Comparison of ENCODE assay signal across 21 mouse cellular contexts in the genomic region with DNA sequence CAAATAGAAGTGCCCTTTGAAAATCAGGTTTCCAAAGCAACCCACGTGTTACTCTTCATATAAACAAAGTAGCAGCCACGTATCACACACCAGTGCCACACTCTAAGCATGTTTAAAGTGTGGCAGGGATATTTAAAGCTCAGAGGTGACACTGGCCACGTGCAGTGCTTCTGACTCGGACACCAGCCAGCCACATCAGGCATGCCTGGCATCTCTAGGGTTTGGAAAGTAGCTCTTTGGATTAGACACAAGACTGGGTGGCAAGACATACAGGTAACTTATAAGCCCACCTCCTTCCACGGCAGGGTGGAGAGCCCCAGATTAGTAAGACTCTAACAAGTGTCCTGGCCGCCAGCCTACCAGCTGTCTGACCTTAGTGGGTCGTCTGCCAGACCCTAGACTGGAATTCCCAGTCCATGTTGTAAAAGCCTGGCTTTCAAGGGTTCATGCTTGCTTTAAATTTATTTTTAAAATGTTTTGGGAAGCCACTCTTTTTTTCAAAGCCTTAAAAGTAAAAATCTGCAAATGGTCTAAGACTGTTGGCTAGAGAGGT. TPM values are rescaled to one million over a fixed set of nuclear protein-coding genes. Genes with fewer than 3 reads are reported as not detected.
DNase-seq lines count a peak whose midpoint lies in the region; ATAC-seq and TF ChIP-seq lines count a peak whose summit lies in the region.
"Had no signal": no experiment of that assay in that cellular context is flagged by ENCODE, and none has a peak within 500 bp of the region (broad histone marks: within the 10 kb centered on the region; RNA-seq: fewer than 3 reads in every experiment).

No protein-coding gene starts in this region.

- no peaks in the 10 kb centered on the region for H3K27me3 ChIP-seq in liver, postnatal 0 days (ENCODE audit: insufficient read depth, low read length)
- no peaks in the 10 kb centered on the region for H3K27me3 ChIP-seq in liver, embryonic 11.5 days (replicated peaks; ENCODE audit: control insufficient read depth, insufficient read depth, low read length)
- H3K27me3 ChIP-seq in heart, adult 2 months (ENCODE audit: control insufficient read depth, insufficient read depth, low read length): no peaks in the 10 kb centered on the region
- H3K27me3 ChIP-seq in heart, postnatal 0 days (ENCODE audit: control insufficient read depth, insufficient read depth, low read length): no peaks in the 10 kb centered on the region
- H3K27me3 ChIP-seq: hindbrain, embryonic 13.5 days; limb, embryonic 12.5 days; lung, embryonic 15.5 days had no signal

- no peak for TF ChIP-seq CTCF in liver, postnatal 0 days (IDR thresholded peaks at IDR 0.05; ENCODE audit: low read depth)
- TF ChIP-seq CTCF in heart, adult 2 months (IDR thresholded peaks at IDR 0.05): no peak
- TF ChIP-seq CTCF in heart, postnatal 0 days (IDR thresholded peaks at IDR 0.05; ENCODE audit: low read depth): no peak

- 59% methylated on average over 7 of the region's 7 CpGs for WGBS in liver, postnatal 0 days (ENCODE audit: insufficient replicate concordance)
- WGBS in liver, embryonic 11.5 days: 61% methylated on average over 7 of the region's 7 CpGs
- WGBS in heart, adult 2 months: 49% methylated on average over 7 of the region's 7 CpGs
- 23% methylated on average over 7 of the region's 7 CpGs for WGBS in heart, postnatal 0 days

- H3K4me1 ChIP-seq in liver, postnatal 0 days (ENCODE audit: insufficient read depth): 0 out of 2 replicates have a peak, but pooled peaks cover 2% of the 10 kb centered on the region
- H3K4me1 ChIP-seq in liver, embryonic 11.5 days (replicated peaks; ENCODE audit: control insufficient read depth, insufficient read depth, low read length): no peaks in the 10 kb centered on the region; the same call in 1 of the 2 replicates
- H3K4me1 ChIP-seq in heart, adult 2 months (ENCODE audit: control insufficient read depth, insufficient read depth, low read length): peaks cover 11% of the 10 kb centered on the region
- peaks cover 32% of the 10 kb centered on the region for H3K4me1 ChIP-seq in heart, postnatal 0 days (ENCODE audit: control insufficient read depth, insufficient read depth)

- DNase-seq in liver, postnatal 0 days: no peak
- no peak for DNase-seq in liver, embryonic 11.5 days (ENCODE audit: low spot score)
- peak in 1 of 2 experiments; percentile 59 for DNase-seq in heart, adult 2 months
- peak; percentile 82 for DNase-seq in heart, postnatal 0 days (ENCODE audit: low spot score)
- peak; percentile 35 to 66 for DNase-seq in lung, postnatal 4 days
- DNase-seq in gastrocnemius, postnatal 36 days: no peak
- no peak for DNase-seq in retina, embryonic 14.5 days (ENCODE audit: low spot score)
- DNase-seq in right cerebral cortex, postnatal 4 days: no peak
- DNase-seq: adrenal gland, adult 2 months; cerebellum, adult 18-20 months; kidney, adult 11 months; kidney, postnatal 4 days; layer of hippocampus, postnatal 36 days had no signal

- peak overlapping the region; percentile 25; the same call in 1 of the 2 replicates for H3K27ac ChIP-seq in liver, postnatal 0 days (ENCODE audit: low read depth)
- H3K27ac ChIP-seq in liver, embryonic 11.5 days (ENCODE audit: low read depth, low read length): no peak overlapping the region
- peak overlapping the region; percentile 63 for H3K27ac ChIP-seq in heart, adult 2 months
- peak overlapping the region; percentile 80 for H3K27ac ChIP-seq in heart, postnatal 0 days (ENCODE audit: low read depth)
- H3K27ac ChIP-seq: hindbrain, embryonic 13.5 days; limb, embryonic 12.5 days; lung, embryonic 15.5 days; midbrain, embryonic 10.5 days had no signal

- H3K9ac ChIP-seq in liver, postnatal 0 days (replicated peaks): no peak overlapping the region
- H3K9ac ChIP-seq in liver, embryonic 11.5 days (ENCODE audit: low read depth, low read length): no peak overlapping the region
- H3K9ac ChIP-seq in heart, adult 2 months (ENCODE audit: low read depth, low read length): no peak overlapping the region
- H3K9ac ChIP-seq in heart, postnatal 0 days (replicated peaks; ENCODE audit: low read depth, low read length): 0 out of 2 replicates have a peak overlapping the region, but pooled peaks have one; percentile 1
- H3K9ac ChIP-seq: hindbrain, embryonic 13.5 days; limb, embryonic 12.5 days; lung, embryonic 15.5 days had no signal

- H3K36me3 ChIP-seq in liver, postnatal 0 days (replicated peaks; ENCODE audit: insufficient read depth, low read length): no peaks in the 10 kb centered on the region
- H3K36me3 ChIP-seq in liver, embryonic 11.5 days (ENCODE audit: control insufficient read depth, insufficient read depth, low read length): no peaks in the 10 kb centered on the region
- no peaks in the 10 kb centered on the region for H3K36me3 ChIP-seq in heart, adult 2 months (ENCODE audit: control insufficient read depth, insufficient read depth, low read length)
- no peaks in the 10 kb centered on the region for H3K36me3 ChIP-seq in heart, postnatal 0 days (replicated peaks; ENCODE audit: control insufficient read depth, insufficient read depth, low read length)
- H3K36me3 ChIP-seq: hindbrain, embryonic 13.5 days; limb, embryonic 12.5 days; lung, embryonic 15.5 days; midbrain, embryonic 10.5 days had no signal

- no peaks in the 10 kb centered on the region for H3K79me2 ChIP-seq in heart, adult 2 months (replicated peaks; ENCODE audit: control insufficient read depth, insufficient read depth, low read length)

- TF ChIP-seq POLR2A in heart, adult 2 months (IDR thresholded peaks at IDR 0.05; ENCODE audit: insufficient read depth, low read depth, low read length): 0 out of 2 replicates have a peak, but pooled peaks have one; percentile 20

- no peak for TF ChIP-seq EP300 in liver, postnatal 0 days (IDR thresholded peaks at IDR 0.05; ENCODE audit: low read depth)
- peak; percentile 82; the same call in 1 of the 2 replicates for TF ChIP-seq EP300 in heart, adult 2 months (IDR thresholded peaks at IDR 0.05; ENCODE audit: insufficient read depth, low read depth, low read length)
- TF ChIP-seq EP300 in heart, postnatal 0 days (IDR thresholded peaks at IDR 0.05; ENCODE audit: low read depth): peak; percentile 87

- ATAC-seq in liver, postnatal 0 days: no peak
- ATAC-seq in liver, embryonic 11.5 days (replicated peaks; ENCODE audit: low FRiP score): no peak
- ATAC-seq in heart, postnatal 0 days (ENCODE audit: insufficient read depth, low read depth): peak; percentile 86

- no peak overlapping the region for H3K4me3 ChIP-seq in liver, postnatal 0 days (ENCODE audit: low read depth, low read length)
- no peak overlapping the region for H3K4me3 ChIP-seq in liver, embryonic 11.5 days (ENCODE audit: low read depth, low read length)
- no peak overlapping the region for H3K4me3 ChIP-seq in heart, adult 2 months
- H3K4me3 ChIP-seq in heart, postnatal 0 days (ENCODE audit: low read depth, low read length): no peak overlapping the region
- H3K4me3 ChIP-seq: hindbrain, embryonic 13.5 days; limb, embryonic 12.5 days; lung, embryonic 15.5 days; midbrain, embryonic 10.5 days had no signal

- no peaks in the 10 kb centered on the region for H3K9me3 ChIP-seq in liver, postnatal 0 days (ENCODE audit: low read length)
- no peaks in the 10 kb centered on the region for H3K9me3 ChIP-seq in liver, embryonic 11.5 days (ENCODE audit: control insufficient read depth, low read length)
- no peaks in the 10 kb centered on the region for H3K9me3 ChIP-seq in heart, postnatal 0 days (replicated peaks; ENCODE audit: control insufficient read depth, low read length)
- H3K9me3 ChIP-seq: hindbrain, embryonic 13.5 days; lung, embryonic 15.5 days; midbrain, embryonic 10.5 days had no signal

- intact Hi-C loops in heart, adult 2 months (cut with DNase I): no loop called here
- intact Hi-C loops in gastrocnemius, postnatal 36 days (cut with DNase I): no loop called here

- H3K4me2 ChIP-seq in liver, postnatal 0 days (ENCODE audit: low read depth, low read length): no peak overlapping the region
- H3K4me2 ChIP-seq in liver, embryonic 11.5 days: no peak overlapping the region
- H3K4me2 ChIP-seq in heart, postnatal 0 days (ENCODE audit: low read depth, low read length): 0 out of 2 replicates have a peak overlapping the region, but pooled peaks have one; percentile 8
- H3K4me2 ChIP-seq: hindbrain, embryonic 13.5 days; limb, embryonic 12.5 days; lung, embryonic 15.5 days had no signal

RNA-seq across cellular contexts. Expression of gene Gsto2, which starts 19.9 kb away (rescaled TPM):
- polyA plus RNA-seq in liver, postnatal 0 days (2015; fragmentation: Nextera tagmentation; extraction: Ambion mirVana): 0.25 and 0.39 TPM in 2 replicates
- 0.55 and 0.67 TPM in 2 replicates for polyA plus RNA-seq in liver, embryonic 11.5 days (2014; fragmentation: Nextera tagmentation; extraction: Ambion mirVana)
- total RNA-seq in heart, adult 2 months (2021): 1 to 10 TPM; 2.6 to 2.7 TPM
- polyA plus RNA-seq in heart, adult 2 months (2012; rRNA removed): 1.4 and 1.6 TPM in 2 replicates
- 11.4 TPM in 1 of 2 replicates, not detected in the other for total RNA-seq in heart, postnatal 0 days (2014; rRNA removed; ENCODE audit: low replicate concordance)
- polyA plus RNA-seq in heart, postnatal 0 days (2015; fragmentation: Nextera tagmentation; extraction: Ambion mirVana): 1.7 and 2.1 TPM in 2 replicates
- under 1 TPM; 0.22 to 0.66 TPM for total RNA-seq in gastrocnemius, postnatal 36 days (2021)

RNA-seq across cellular contexts. Expression of gene Gsto1, which starts 30.5 kb away (rescaled TPM):
- polyA plus RNA-seq in liver, postnatal 0 days (2015; fragmentation: Nextera tagmentation; extraction: Ambion mirVana): 151 and 198 TPM in 2 replicates
- polyA plus RNA-seq in liver, embryonic 11.5 days (2014; fragmentation: Nextera tagmentation; extraction: Ambion mirVana): 183 and 195 TPM in 2 replicates
- 100 to 1,000 TPM; 148 to 191 TPM for total RNA-seq in heart, adult 2 months (2021)
- 152 and 158 TPM in 2 replicates for polyA plus RNA-seq in heart, adult 2 months (2012; rRNA removed)
- 136 and 146 TPM in 2 replicates for total RNA-seq in heart, postnatal 0 days (2014; rRNA removed; ENCODE audit: low replicate concordance)
- polyA plus RNA-seq in heart, postnatal 0 days (2015; fragmentation: Nextera tagmentation; extraction: Ambion mirVana): 127 and 140 TPM in 2 replicates
- 10 to 100 TPM; 40.8 to 59.1 TPM for total RNA-seq in gastrocnemius, postnatal 36 days (2021)

RNA-seq across cellular contexts. Expression of gene Cfap43, which starts 33.8 kb away (rescaled TPM):
- 0.05 TPM in 1 of 2 replicates, not detected in the other for polyA plus RNA-seq in liver, postnatal 0 days (2015; fragmentation: Nextera tagmentation; extraction: Ambion mirVana)
- polyA plus RNA-seq in liver, embryonic 11.5 days (2014; fragmentation: Nextera tagmentation; extraction: Ambion mirVana): 0.04 TPM in 1 of 2 replicates, not detected in the other
- not detected for total RNA-seq in heart, adult 2 months (2021)
- polyA plus RNA-seq in heart, adult 2 months (2012; rRNA removed): 0.26 and 0.86 TPM in 2 replicates
- 0.08 TPM in 1 of 2 replicates, not detected in the other for total RNA-seq in heart, postnatal 0 days (2014; rRNA removed; ENCODE audit: low replicate concordance)
- 0.15 and 0.43 TPM in 2 replicates for polyA plus RNA-seq in heart, postnatal 0 days (2015; fragmentation: Nextera tagmentation; extraction: Ambion mirVana)
- total RNA-seq in gastrocnemius, postnatal 36 days (2021): not detected
- total RNA-seq: adrenal gland, adult 2 months had no signal
- polyA plus RNA-seq: adrenal gland, adult 2 months had no signal

RNA-seq across cellular contexts. Expression of gene Itprip, which starts 33.8 kb away (rescaled TPM):
- polyA plus RNA-seq in liver, postnatal 0 days (2015; fragmentation: Nextera tagmentation; extraction: Ambion mirVana): 2.4 and 2.8 TPM in 2 replicates
- polyA plus RNA-seq in liver, embryonic 11.5 days (2014; fragmentation: Nextera tagmentation; extraction: Ambion mirVana): 9.2 and 9.8 TPM in 2 replicates
- 10 to 100 TPM in 1 of 2 experiments, 1 to 10 TPM in 1; 8.5 to 11.7 TPM for total RNA-seq in heart, adult 2 months (2021)
- polyA plus RNA-seq in heart, adult 2 months (2012; rRNA removed): 8.1 and 8.6 TPM in 2 replicates
- total RNA-seq in heart, postnatal 0 days (2014; rRNA removed; ENCODE audit: low replicate concordance): 27.2 and 30.1 TPM in 2 replicates
- polyA plus RNA-seq in heart, postnatal 0 days (2015; fragmentation: Nextera tagmentation; extraction: Ambion mirVana): 9.5 and 10.5 TPM in 2 replicates
- under 1 TPM; 0.74 to 0.76 TPM for total RNA-seq in gastrocnemius, postnatal 36 days (2021)

RNA-seq across cellular contexts. Expression of gene Cfap58, which starts 52.2 kb away (rescaled TPM):
- polyA plus RNA-seq in liver, postnatal 0 days (2015; fragmentation: Nextera tagmentation; extraction: Ambion mirVana): not detected in 2 replicates
- polyA plus RNA-seq in liver, embryonic 11.5 days (2014; fragmentation: Nextera tagmentation; extraction: Ambion mirVana): 0.04 TPM in 1 of 2 replicates, not detected in the other
- total RNA-seq in heart, adult 2 months (2021): 1 to 10 TPM; 1.9 to 2.1 TPM
- 0.02 TPM in 1 of 2 replicates, not detected in the other for polyA plus RNA-seq in heart, adult 2 months (2012; rRNA removed)
- not detected in 2 replicates for total RNA-seq in heart, postnatal 0 days (2014; rRNA removed; ENCODE audit: low replicate concordance)
- polyA plus RNA-seq in heart, postnatal 0 days (2015; fragmentation: Nextera tagmentation; extraction: Ambion mirVana): 0.04 and 0.18 TPM in 2 replicates
- total RNA-seq in gastrocnemius, postnatal 36 days (2021): not detected
- total RNA-seq: adrenal gland, adult 2 months; ES-E14; gastrocnemius, postnatal 4 days; neutrophil, adult 5-6 weeks had no signal
- polyA plus RNA-seq: adrenal gland, adult 2 months; forebrain, embryonic 11.5 days had no signal

Comparison
In these comparisons a context has a peak if more than half of its experiments do, and no peak if none do; other contexts are left out.
1. DNase-seq: peak in heart, postnatal 0 days (single experiment) and lung, postnatal 4 days (2 of 2); none in liver, postnatal 0 days (single experiment), liver, embryonic 11.5 days (single experiment), gastrocnemius, postnatal 36 days (0 of 2), retina, embryonic 14.5 days (single experiment) and right cerebral cortex, postnatal 4 days (single experiment).